Mouse (Mus musculus): Measurements from ENCODE around the gene Olfr247. TPM values are rescaled to one million over a fixed set of nuclear protein-coding genes. Genes with fewer than 3 reads are reported as not detected.

Gene Olfr247
- polyA plus RNA-seq, 1 experiment from 2014 or later: not detected

DNA sequence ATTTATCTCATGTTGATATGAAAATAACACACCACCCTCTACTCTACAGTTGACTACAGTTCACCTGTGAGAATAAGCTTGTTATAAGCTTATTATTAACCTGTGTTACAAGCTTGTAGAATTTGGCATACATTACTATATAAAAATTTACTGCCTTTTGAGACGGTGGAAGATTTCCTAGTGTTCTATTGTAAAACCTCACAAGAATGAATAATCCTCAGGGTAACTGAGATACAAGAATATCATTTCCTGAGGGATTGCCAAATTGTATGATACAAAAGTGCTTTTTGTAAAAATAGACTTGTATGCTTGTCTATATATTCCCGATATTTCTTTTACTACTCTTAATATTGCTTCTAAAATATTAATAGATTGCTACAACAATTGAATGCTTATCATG, 26.9 kb downstream of the Olfr247 start, which contains the start of gene Olfr818:
TSS of gene Olfr818 (minus strand) at position 101 of the 400 bp plus-strand sequence.
- ATAC-seq (replicated peaks; ENCODE audit: low FRiP score, low TSS enrichment, low read depth): no peak
- Histone ChIP-seq H3K9ac (ENCODE audit: low read length) (no peak within 1 kb of the TSS), H3K4me2 (ENCODE audit: low read length) (no peak within 1 kb of the TSS), H3K9me3 (ENCODE audit: control insufficient read depth, low read length) (no peaks in the 10 kb centered on the region), H3K36me3 (ENCODE audit: control insufficient read depth, insufficient read depth, low read length) (no peaks in the 10 kb centered on the region), H3K27ac (ENCODE audit: low read depth) (no peak within 1 kb of the TSS), H3K4me1 (replicated peaks; ENCODE audit: control insufficient read depth, insufficient read depth, low read length) (no peaks in the 10 kb centered on the region), H3K27me3 (replicated peaks; ENCODE audit: control insufficient read depth, insufficient read depth, low read length) (no peaks in the 10 kb centered on the region), H3K4me3 (ENCODE audit: low read depth, low read length) (no peak within 1 kb of the TSS)
- DNase-seq (ENCODE audit: low spot score): no peak
- 92% methylated on average over 2 of the region's 2 CpGs for WGBS

Other genes starting within 250 kb of the Olfr247 start
- gene Olfr805, start 246.8 kb downstream of the Olfr247 start, polyA plus RNA-seq (2014; fragmentation: Nextera tagmentation; extraction: Ambion mirVana): not detected in 2 replicates
- not detected in 2 replicates for gene Olfr806, start 234.2 kb downstream of the Olfr247 start, polyA plus RNA-seq (2014; fragmentation: Nextera tagmentation; extraction: Ambion mirVana)
- not detected in 2 replicates for gene Olfr807, start 218.3 kb downstream of the Olfr247 start, polyA plus RNA-seq (2014; fragmentation: Nextera tagmentation; extraction: Ambion mirVana)
- gene Olfr808, start 210.7 kb downstream of the Olfr247 start, polyA plus RNA-seq (2014; fragmentation: Nextera tagmentation; extraction: Ambion mirVana): not detected in 2 replicates
- not detected in 2 replicates for gene Olfr809, start 201.5 kb downstream of the Olfr247 start, polyA plus RNA-seq (2014; fragmentation: Nextera tagmentation; extraction: Ambion mirVana)
- gene Olfr810, start 181.2 kb downstream of the Olfr247 start, polyA plus RNA-seq (2014; fragmentation: Nextera tagmentation; extraction: Ambion mirVana): not detected in 2 replicates
- not detected in 2 replicates for gene Olfr811, start 171.7 kb downstream of the Olfr247 start, polyA plus RNA-seq (2014; fragmentation: Nextera tagmentation; extraction: Ambion mirVana)
- not detected in 2 replicates for gene Olfr812, start 130.0 kb downstream of the Olfr247 start, polyA plus RNA-seq (2014; fragmentation: Nextera tagmentation; extraction: Ambion mirVana)
- not detected in 2 replicates for gene Olfr813, start 120.8 kb downstream of the Olfr247 start, polyA plus RNA-seq (2014; fragmentation: Nextera tagmentation; extraction: Ambion mirVana)
- not detected in 2 replicates for gene Olfr814, start 96.3 kb downstream of the Olfr247 start, polyA plus RNA-seq (2014; fragmentation: Nextera tagmentation; extraction: Ambion mirVana)
- gene Olfr815, start 70.3 kb downstream of the Olfr247 start, polyA plus RNA-seq (2014; fragmentation: Nextera tagmentation; extraction: Ambion mirVana): not detected in 2 replicates
- gene Olfr816, start 60.5 kb downstream of the Olfr247 start, polyA plus RNA-seq (2014; fragmentation: Nextera tagmentation; extraction: Ambion mirVana): not detected in 2 replicates
- gene Olfr818, start 27.0 kb downstream of the Olfr247 start, polyA plus RNA-seq (2014; fragmentation: Nextera tagmentation; extraction: Ambion mirVana): not detected in 2 replicates
- not detected in 2 replicates for gene Olfr819, start 8.9 kb downstream of the Olfr247 start, polyA plus RNA-seq (2014; fragmentation: Nextera tagmentation; extraction: Ambion mirVana)
- not detected in 2 replicates for gene Gm10310, start 8.9 kb upstream of the Olfr247 start, polyA plus RNA-seq (2014; fragmentation: Nextera tagmentation; extraction: Ambion mirVana)
- gene Olfr820, start 36.5 kb upstream of the Olfr247 start, polyA plus RNA-seq (2014; fragmentation: Nextera tagmentation; extraction: Ambion mirVana): not detected in 2 replicates
- gene Olfr821, start 54.2 kb upstream of the Olfr247 start, polyA plus RNA-seq (2014; fragmentation: Nextera tagmentation; extraction: Ambion mirVana): not detected in 2 replicates
- not detected in 2 replicates for gene Olfr822, start 95.1 kb upstream of the Olfr247 start, polyA plus RNA-seq (2014; fragmentation: Nextera tagmentation; extraction: Ambion mirVana)
- not detected in 2 replicates for gene Olfr823, start 139.2 kb upstream of the Olfr247 start, polyA plus RNA-seq (2014; fragmentation: Nextera tagmentation; extraction: Ambion mirVana)
- not detected in 2 replicates for gene Olfr824, start 153.9 kb upstream of the Olfr247 start, polyA plus RNA-seq (2014; fragmentation: Nextera tagmentation; extraction: Ambion mirVana)
- gene Olfr825, start 190.6 kb upstream of the Olfr247 start, polyA plus RNA-seq (2014; fragmentation: Nextera tagmentation; extraction: Ambion mirVana): not detected in 2 replicates
- gene Olfr826, start 208.0 kb upstream of the Olfr247 start, polyA plus RNA-seq (2014; fragmentation: Nextera tagmentation; extraction: Ambion mirVana): not detected in 2 replicates
- not detected in 2 replicates for gene Olfr827, start 238.3 kb upstream of the Olfr247 start, polyA plus RNA-seq (2014; fragmentation: Nextera tagmentation; extraction: Ambion mirVana)

Data from intestine, embryonic 14.5 days (tissue).